Mouse (Mus musculus): Measurements from ENCODE around the gene Disc1. TPM values are rescaled to one million over a fixed set of nuclear protein-coding genes. Genes with fewer than 3 reads are reported as not detected.

The Disc1 gene
- polyA plus RNA-seq, 1 experiment from 2014 or later, result 2.1 TPM

GRCm38 (mm10) chr8:125065596-125065995 lies 11.6 kb downstream of the Disc1 start:
- Histone ChIP-seq H3K4me1 (ENCODE audit: insufficient read depth, low read length) (no peaks in the 10 kb centered on the region), H3K4me3 (ENCODE audit: low read length) (no peak overlapping the region), H3K36me3 (ENCODE audit: insufficient read depth, low read length) (no peaks in the 10 kb centered on the region), H3K9me3 (ENCODE audit: low read length) (no peaks in the 10 kb centered on the region), H3K4me2 (replicated peaks; ENCODE audit: low read depth, low read length) (no peak overlapping the region), H3K9ac (replicated peaks; ENCODE audit: low read length) (no peak overlapping the region), H3K27me3 (ENCODE audit: insufficient read depth, low read length) (no peaks in the 10 kb centered on the region), H3K27ac (ENCODE audit: low read length) (no peak overlapping the region)
- WGBS, result 85% methylated on average over 6 of the region's 6 CpGs
- no peak for ATAC-seq (ENCODE audit: low FRiP score, low TSS enrichment)

- WGBS, result 30% methylated on average over 12 of the region's 12 CpGs
- peak; percentile 79 for ATAC-seq (ENCODE audit: low FRiP score, low TSS enrichment)
- no peaks in the 10 kb centered on the region for H3K4me1 ChIP-seq (ENCODE audit: insufficient read depth, low read length)
- peak overlapping the region; percentile 30; the same call in 1 of the 2 replicates for H3K4me2 ChIP-seq (replicated peaks; ENCODE audit: low read depth, low read length)
- no peaks in the 10 kb centered on the region for H3K9me3 ChIP-seq (ENCODE audit: low read length)
- no peaks in the 10 kb centered on the region for H3K36me3 ChIP-seq (ENCODE audit: insufficient read depth, low read length)
- H3K9ac ChIP-seq (replicated peaks; ENCODE audit: low read length), result no peak overlapping the region; the same call in 1 of the 2 replicates
- no peak overlapping the region for H3K4me3 ChIP-seq (ENCODE audit: low read length)
- H3K27ac ChIP-seq (ENCODE audit: low read length), result peak overlapping the region; percentile 76
- H3K27me3 ChIP-seq (ENCODE audit: insufficient read depth, low read length), result no peaks in the 10 kb centered on the region
These were observed 13.1 kb downstream of the Disc1 start for GRCm38 (mm10) chr8:125066913-125067595.

- H3K36me3 ChIP-seq (ENCODE audit: insufficient read depth, low read length), result no peaks in the 10 kb centered on the region
- H3K27me3 ChIP-seq (ENCODE audit: insufficient read depth, low read length), result no peaks in the 10 kb centered on the region
- ATAC-seq (ENCODE audit: low FRiP score, low TSS enrichment), result peak; percentile 60
- H3K4me2 ChIP-seq (replicated peaks; ENCODE audit: low read depth, low read length), result no peak overlapping the region
- WGBS, result 74% methylated on average over 9 of the region's 9 CpGs
- H3K27ac ChIP-seq (ENCODE audit: low read length), result peak overlapping the region; percentile 76
- no peaks in the 10 kb centered on the region for H3K4me1 ChIP-seq (ENCODE audit: insufficient read depth, low read length)
- no peak overlapping the region; the same call in 1 of the 2 replicates for H3K9ac ChIP-seq (replicated peaks; ENCODE audit: low read length)
- no peaks in the 10 kb centered on the region for H3K9me3 ChIP-seq (ENCODE audit: low read length)
- H3K4me3 ChIP-seq (ENCODE audit: low read length), result no peak overlapping the region
These were observed 13.6 kb downstream of the Disc1 start for GRCm38 (mm10) chr8:125067596-125067960.

DNA sequence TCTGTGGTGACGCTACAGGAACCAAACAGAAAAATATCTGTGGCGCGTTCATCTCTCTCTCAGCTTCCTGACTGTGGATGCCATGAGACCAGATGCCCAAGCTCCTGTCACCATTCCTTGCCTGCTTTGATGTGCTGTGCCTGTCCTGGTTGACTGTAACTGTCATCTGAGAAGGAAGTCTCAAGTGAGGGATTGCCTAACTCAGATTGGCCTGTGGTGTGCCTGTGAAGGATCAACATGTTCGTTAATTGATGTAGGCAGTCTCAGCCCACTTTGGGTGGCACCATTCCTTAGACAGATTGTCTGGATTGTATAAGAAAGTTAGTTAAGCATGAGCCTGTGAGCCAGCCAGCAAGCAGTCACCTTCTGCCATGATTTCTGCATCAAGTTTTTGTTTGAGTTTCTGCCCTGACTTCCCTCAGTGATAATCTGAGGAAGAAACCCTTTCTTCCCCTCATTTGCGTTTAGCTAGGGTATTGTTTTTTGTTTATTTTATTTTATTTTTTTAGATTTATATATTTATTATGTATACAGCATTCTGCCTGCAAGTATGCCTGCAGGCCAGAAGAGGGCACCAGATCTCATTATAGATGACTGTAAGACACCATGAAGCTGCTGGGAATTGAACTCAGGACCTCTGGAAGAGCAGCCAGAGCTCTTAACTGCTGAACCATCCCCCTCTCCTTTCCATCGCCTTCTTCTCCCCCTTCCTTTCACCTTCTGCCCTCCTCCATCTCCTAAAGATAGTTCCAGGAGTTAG lies 14.3 kb downstream of the Disc1 start:
- H3K4me3 ChIP-seq (ENCODE audit: low read length), result no peak overlapping the region
- peak overlapping the region; percentile 76 for H3K27ac ChIP-seq (ENCODE audit: low read length)

DNA sequence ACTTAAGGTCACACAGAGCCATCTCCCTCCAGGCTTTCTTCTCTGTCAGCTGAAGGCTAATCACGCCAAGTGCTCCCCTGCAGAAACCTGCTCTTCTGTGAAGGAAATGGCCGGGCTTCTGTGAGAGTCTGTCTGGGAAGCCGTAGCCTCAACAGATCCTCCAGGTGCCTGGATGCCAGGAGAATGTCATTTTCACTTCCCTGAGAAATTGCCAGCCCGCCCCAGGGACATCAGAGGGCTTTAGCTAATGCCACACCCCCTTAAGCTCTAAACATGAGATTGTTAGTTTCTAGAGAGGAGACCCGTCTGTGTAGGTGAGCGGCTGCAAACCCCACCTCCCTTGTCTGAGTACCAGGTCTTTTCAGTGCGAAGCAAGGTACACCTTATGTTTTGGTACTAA lies 15.3 kb downstream of the Disc1 start:
- no peak for ATAC-seq (ENCODE audit: low FRiP score, low TSS enrichment)
- no peaks in the 10 kb centered on the region for H3K9me3 ChIP-seq (ENCODE audit: low read length)
- 66% methylated on average over 7 of the region's 7 CpGs for WGBS
- no peak overlapping the region for H3K27ac ChIP-seq (ENCODE audit: low read length)
- no peaks in the 10 kb centered on the region for H3K4me1 ChIP-seq (ENCODE audit: insufficient read depth, low read length)
- H3K4me2 ChIP-seq (replicated peaks; ENCODE audit: low read depth, low read length), result no peak overlapping the region
- no peaks in the 10 kb centered on the region for H3K27me3 ChIP-seq (ENCODE audit: insufficient read depth, low read length)
- H3K9ac ChIP-seq (replicated peaks; ENCODE audit: low read length), result no peak overlapping the region
- no peak overlapping the region for H3K4me3 ChIP-seq (ENCODE audit: low read length)
- H3K36me3 ChIP-seq (ENCODE audit: insufficient read depth, low read length), result no peaks in the 10 kb centered on the region

More for the DNA sequence above, 14.3 kb downstream of the Disc1 start:
- Histone ChIP-seq H3K4me1 (ENCODE audit: insufficient read depth, low read length) (no peaks in the 10 kb centered on the region), H3K9me3 (ENCODE audit: low read length) (no peaks in the 10 kb centered on the region), H3K27me3 (ENCODE audit: insufficient read depth, low read length) (no peaks in the 10 kb centered on the region), H3K36me3 (ENCODE audit: insufficient read depth, low read length) (no peaks in the 10 kb centered on the region), H3K4me2 (replicated peaks; ENCODE audit: low read depth, low read length) (no peak overlapping the region), H3K9ac (replicated peaks; ENCODE audit: low read length) (no peak overlapping the region)
- ATAC-seq (ENCODE audit: low FRiP score, low TSS enrichment), result no peak
- WGBS, result 87% methylated on average over 6 of the region's 6 CpGs

GRCm38 (mm10) chr8:125069733-125070132 lies 15.7 kb downstream of the Disc1 start:
- no peak for ATAC-seq (ENCODE audit: low FRiP score, low TSS enrichment)
- H3K27me3 ChIP-seq (ENCODE audit: insufficient read depth, low read length), result no peaks in the 10 kb centered on the region
- H3K4me3 ChIP-seq (ENCODE audit: low read length), result no peak overlapping the region
- no peak overlapping the region for H3K4me2 ChIP-seq (replicated peaks; ENCODE audit: low read depth, low read length)
- H3K9ac ChIP-seq (replicated peaks; ENCODE audit: low read length), result no peak overlapping the region
- no peaks in the 10 kb centered on the region for H3K36me3 ChIP-seq (ENCODE audit: insufficient read depth, low read length)
- no peaks in the 10 kb centered on the region for H3K9me3 ChIP-seq (ENCODE audit: low read length)
- 56% methylated on average over 6 of the region's 6 CpGs for WGBS
- H3K4me1 ChIP-seq (ENCODE audit: insufficient read depth, low read length), result no peaks in the 10 kb centered on the region
- no peak overlapping the region for H3K27ac ChIP-seq (ENCODE audit: low read length)

DNA sequence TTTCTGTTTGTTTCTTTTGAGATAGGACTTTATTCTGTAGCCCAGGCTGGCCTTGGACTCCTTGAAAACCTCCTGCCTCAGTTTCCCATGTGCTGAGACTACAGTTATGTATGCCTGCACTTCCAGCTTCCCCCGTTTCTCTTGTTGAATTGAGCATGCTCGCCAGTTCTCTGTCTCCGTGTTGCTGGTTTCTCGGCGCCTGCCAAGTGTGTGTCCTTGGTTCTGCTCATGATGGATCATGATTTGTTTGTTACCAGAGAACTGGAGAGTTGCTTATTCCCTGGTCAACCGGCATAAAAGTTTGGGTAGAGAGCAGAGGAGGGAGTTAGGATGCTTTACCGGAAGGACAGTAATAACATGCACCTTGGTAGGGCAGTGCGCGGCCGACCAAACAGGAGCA lies 20.1 kb downstream of the Disc1 start:
- no peak overlapping the region for H3K9ac ChIP-seq (replicated peaks; ENCODE audit: low read length)
- no peaks in the 10 kb centered on the region for H3K9me3 ChIP-seq (ENCODE audit: low read length)
- H3K27me3 ChIP-seq (ENCODE audit: insufficient read depth, low read length), result no peaks in the 10 kb centered on the region
- H3K27ac ChIP-seq (ENCODE audit: low read length), result no peak overlapping the region
- no peak overlapping the region for H3K4me3 ChIP-seq (ENCODE audit: low read length)
- no peak for ATAC-seq (ENCODE audit: low FRiP score, low TSS enrichment)
- WGBS, result 93% methylated on average over 10 of the region's 10 CpGs
- H3K4me2 ChIP-seq (replicated peaks; ENCODE audit: low read depth, low read length), result no peak overlapping the region
- no peaks in the 10 kb centered on the region for H3K4me1 ChIP-seq (ENCODE audit: insufficient read depth, low read length)
- H3K36me3 ChIP-seq (ENCODE audit: insufficient read depth, low read length), result no peaks in the 10 kb centered on the region

DNA sequence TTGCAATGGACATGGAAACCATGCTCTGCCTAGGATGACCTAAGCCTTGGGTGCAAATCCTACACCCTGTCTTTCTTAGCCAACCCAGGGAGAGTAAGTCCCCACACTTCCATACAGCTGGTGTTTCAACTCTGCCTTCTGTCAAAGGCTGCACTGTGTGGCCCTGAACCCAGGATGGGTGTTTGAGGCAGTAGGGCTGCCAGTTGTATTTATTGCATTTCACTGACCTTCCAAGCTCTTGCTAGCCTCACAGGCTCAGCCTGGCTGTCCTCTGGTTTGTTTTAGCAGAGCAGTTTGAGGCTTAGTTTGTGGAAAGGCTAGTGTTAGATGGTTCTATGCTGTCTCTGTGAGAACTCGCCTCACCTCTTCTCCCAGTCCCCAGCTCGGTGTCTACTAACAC lies 20.6 kb downstream of the Disc1 start:
- no peak for ATAC-seq (ENCODE audit: low FRiP score, low TSS enrichment)
- no peak overlapping the region for H3K27ac ChIP-seq (ENCODE audit: low read length)
- 88% methylated on average over 2 of the region's 2 CpGs for WGBS

GRCm38 (mm10) chr8:125075389-125075788 lies 21.4 kb downstream of the Disc1 start:
- H3K4me2 ChIP-seq (replicated peaks; ENCODE audit: low read depth, low read length), result no peak overlapping the region
- no peak overlapping the region for H3K4me3 ChIP-seq (ENCODE audit: low read length)
- no peaks in the 10 kb centered on the region for H3K36me3 ChIP-seq (ENCODE audit: insufficient read depth, low read length)
- H3K27me3 ChIP-seq (ENCODE audit: insufficient read depth, low read length), result no peaks in the 10 kb centered on the region
- H3K27ac ChIP-seq (ENCODE audit: low read length), result no peak overlapping the region
- no peak overlapping the region for H3K9ac ChIP-seq (replicated peaks; ENCODE audit: low read length)
- H3K9me3 ChIP-seq (ENCODE audit: low read length), result no peaks in the 10 kb centered on the region
- ATAC-seq (ENCODE audit: low FRiP score, low TSS enrichment), result no peak
- 77% methylated on average over 4 of the region's 4 CpGs for WGBS
- no peaks in the 10 kb centered on the region for H3K4me1 ChIP-seq (ENCODE audit: insufficient read depth, low read length)

More for the DNA sequence above, 20.6 kb downstream of the Disc1 start:
- H3K36me3 ChIP-seq (ENCODE audit: insufficient read depth, low read length), result no peaks in the 10 kb centered on the region
- H3K4me3 ChIP-seq (ENCODE audit: low read length), result no peak overlapping the region
- H3K9ac ChIP-seq (replicated peaks; ENCODE audit: low read length), result no peak overlapping the region
- no peaks in the 10 kb centered on the region for H3K9me3 ChIP-seq (ENCODE audit: low read length)
- H3K4me2 ChIP-seq (replicated peaks; ENCODE audit: low read depth, low read length), result no peak overlapping the region
- no peaks in the 10 kb centered on the region for H3K4me1 ChIP-seq (ENCODE audit: insufficient read depth, low read length)
- no peaks in the 10 kb centered on the region for H3K27me3 ChIP-seq (ENCODE audit: insufficient read depth, low read length)

DNA sequence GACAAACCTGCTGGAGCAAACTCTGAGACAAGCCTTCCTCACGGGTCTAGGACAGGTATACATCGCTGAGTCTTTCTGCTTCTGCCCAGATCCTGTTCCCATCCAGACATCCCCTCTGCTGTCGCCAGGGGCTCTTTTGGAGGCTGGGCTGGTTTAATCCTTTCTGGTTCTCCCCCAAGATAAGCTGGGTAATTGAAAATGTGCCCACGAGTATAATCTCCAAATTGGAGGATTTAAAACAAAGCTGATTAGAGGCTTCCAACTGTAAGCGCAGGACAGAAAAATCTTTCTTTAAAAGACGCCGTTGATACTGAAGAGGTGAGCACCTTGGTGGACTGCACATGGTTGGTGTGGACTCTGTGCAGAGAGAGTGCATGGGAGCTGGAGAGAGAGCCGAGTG lies 23.3 kb downstream of the Disc1 start:
- Histone ChIP-seq H3K4me3 (ENCODE audit: low read length) (no peak overlapping the region), H3K36me3 (ENCODE audit: insufficient read depth, low read length) (no peaks in the 10 kb centered on the region), H3K4me2 (replicated peaks; ENCODE audit: low read depth, low read length) (no peak overlapping the region), H3K4me1 (ENCODE audit: insufficient read depth, low read length) (peaks cover 3% of the 10 kb centered on the region), H3K27me3 (ENCODE audit: insufficient read depth, low read length) (no peaks in the 10 kb centered on the region), H3K9me3 (ENCODE audit: low read length) (no peaks in the 10 kb centered on the region), H3K9ac (replicated peaks; ENCODE audit: low read length) (no peak overlapping the region), H3K27ac (ENCODE audit: low read length) (no peak overlapping the region)
- no peak for ATAC-seq (ENCODE audit: low FRiP score, low TSS enrichment)
- WGBS, result 84% methylated on average over 8 of the region's 8 CpGs

All from kidney, embryonic 16.5 days (tissue).